Mouse (Mus musculus): ENCODE measurements around the gene Plekhg3. TPM values are rescaled to one million over a fixed set of nuclear protein-coding genes. Genes with fewer than 3 reads are reported as not detected.

Gene Plekhg3
- polyA plus RNA-seq, 1 experiment: 28.5 TPM

- H3K9me3 ChIP-seq (replicated peaks; ENCODE audit: control insufficient read depth, insufficient read depth, low read length, poor library complexity, severe bottlenecking): no peaks in the 10 kb centered on the region
- no peaks in the 10 kb centered on the region for H3K27me3 ChIP-seq (ENCODE audit: control insufficient read depth, insufficient read depth, low read length, poor library complexity, severe bottlenecking)
- 0 out of 2 replicates have a peak overlapping the region, but pooled peaks have one; percentile 27 for H3K9ac ChIP-seq (ENCODE audit: low read depth, poor library complexity, severe bottlenecking)
- peaks cover 3% of the 10 kb centered on the region for H3K4me1 ChIP-seq (ENCODE audit: control insufficient read depth, insufficient read depth, low read length)
- no peaks in the 10 kb centered on the region for H3K36me3 ChIP-seq (ENCODE audit: control insufficient read depth, insufficient read depth, low read length, poor library complexity, severe bottlenecking)
- peak overlapping the region; percentile 34; the same call in 1 of the 2 replicates for H3K27ac ChIP-seq (ENCODE audit: insufficient read depth, low read length)
- no peak for TF ChIP-seq EP300 (IDR thresholded peaks at IDR 0.05; ENCODE audit: insufficient read depth, low read depth, low read length)
- no peak for TF ChIP-seq CTCF (IDR thresholded peaks at IDR 0.05; ENCODE audit: low read depth, low read length)
- TF ChIP-seq POLR2A (IDR thresholded peaks at IDR 0.05; ENCODE audit: insufficient read depth, low read length): no peak
- H3K4me3 ChIP-seq (ENCODE audit: low read depth, low read length): peak overlapping the region; percentile 55
Observed at GRCm38 (mm10) chr12:76541475-76541874, 10.8 kb downstream of the Plekhg3 start.

DNA sequence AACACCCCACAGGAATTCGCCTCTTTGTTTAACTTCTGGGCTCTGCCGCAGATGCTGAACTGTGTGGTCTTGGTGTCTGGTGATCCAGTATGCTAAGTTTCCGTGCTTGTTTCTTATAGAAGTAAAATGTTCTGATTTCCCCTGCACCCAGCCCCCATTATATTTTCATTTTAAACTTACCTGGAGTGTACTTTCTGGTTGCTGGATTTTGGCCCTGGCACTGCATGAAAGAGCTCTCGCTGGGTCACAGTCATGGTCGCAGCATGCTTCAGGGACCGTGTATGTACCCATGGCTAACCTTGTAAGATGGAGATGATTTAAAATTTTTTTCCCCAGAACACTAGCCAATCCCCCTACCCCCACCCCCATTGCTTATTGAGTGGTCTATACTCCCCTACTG lies 11.2 kb downstream of the Plekhg3 start:
- H3K4me1 ChIP-seq (ENCODE audit: control insufficient read depth, insufficient read depth, low read length): peaks cover 3% of the 10 kb centered on the region
- peak overlapping the region; percentile 55 for H3K4me3 ChIP-seq (ENCODE audit: low read depth, low read length)
- H3K9ac ChIP-seq (ENCODE audit: low read depth, poor library complexity, severe bottlenecking): 0 out of 2 replicates have a peak overlapping the region, but pooled peaks have one; percentile 27
- TF ChIP-seq CTCF (IDR thresholded peaks at IDR 0.05; ENCODE audit: low read depth, low read length) (no peak), EP300 (IDR thresholded peaks at IDR 0.05; ENCODE audit: insufficient read depth, low read depth, low read length) (no peak), POLR2A (IDR thresholded peaks at IDR 0.05; ENCODE audit: insufficient read depth, low read length) (no peak)
- H3K27ac ChIP-seq (ENCODE audit: insufficient read depth, low read length): peak overlapping the region; percentile 34; the same call in 1 of the 2 replicates
- no peaks in the 10 kb centered on the region for H3K36me3 ChIP-seq (ENCODE audit: control insufficient read depth, insufficient read depth, low read length, poor library complexity, severe bottlenecking)
- H3K27me3 ChIP-seq (ENCODE audit: control insufficient read depth, insufficient read depth, low read length, poor library complexity, severe bottlenecking): no peaks in the 10 kb centered on the region
- H3K9me3 ChIP-seq (replicated peaks; ENCODE audit: control insufficient read depth, insufficient read depth, low read length, poor library complexity, severe bottlenecking): no peaks in the 10 kb centered on the region

DNA sequence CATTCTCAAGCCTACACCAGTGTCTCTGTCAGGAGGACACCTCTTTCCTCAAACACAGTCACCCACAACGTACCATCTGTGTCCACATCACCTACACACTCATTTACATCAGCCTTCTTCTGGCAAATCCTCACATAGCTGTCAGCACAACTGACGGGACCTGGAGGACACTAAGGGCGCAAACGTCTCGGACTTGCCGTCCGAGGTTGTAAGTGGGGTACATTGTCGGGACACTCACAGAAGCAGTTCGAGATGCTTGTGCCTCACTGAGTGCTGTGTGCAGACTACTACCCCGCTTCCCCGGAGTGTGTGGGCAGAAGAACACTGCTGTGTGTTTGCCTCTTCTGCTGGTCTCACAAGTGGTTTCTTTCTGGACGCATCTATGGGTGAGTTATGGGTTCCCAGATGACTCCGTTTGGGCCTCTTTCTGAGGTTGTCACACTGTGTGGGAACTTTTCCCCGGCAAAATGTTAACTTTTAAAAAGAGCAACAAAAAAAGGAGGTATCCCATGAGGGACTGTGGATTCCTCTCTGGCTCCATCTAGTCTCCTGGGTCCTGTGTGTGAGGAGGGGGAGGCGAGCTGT lies 15.2 kb downstream of the Plekhg3 start:
- H3K4me3 ChIP-seq (ENCODE audit: low read depth, low read length): no peak overlapping the region

GRCm38 (mm10) chr12:76546383-76547276 lies 15.9 kb downstream of the Plekhg3 start:
- Histone ChIP-seq H3K36me3 (ENCODE audit: control insufficient read depth, insufficient read depth, low read length, poor library complexity, severe bottlenecking) (no peaks in the 10 kb centered on the region), H3K27ac (ENCODE audit: insufficient read depth, low read length) (peak overlapping the region; percentile 76), H3K9ac (ENCODE audit: low read depth, poor library complexity, severe bottlenecking) (peak overlapping the region; percentile 32), H3K27me3 (ENCODE audit: control insufficient read depth, insufficient read depth, low read length, poor library complexity, severe bottlenecking) (no peaks in the 10 kb centered on the region), H3K4me3 (ENCODE audit: low read depth, low read length) (peak overlapping the region; percentile 13), H3K9me3 (replicated peaks; ENCODE audit: control insufficient read depth, insufficient read depth, low read length, poor library complexity, severe bottlenecking) (no peaks in the 10 kb centered on the region), H3K4me1 (ENCODE audit: control insufficient read depth, insufficient read depth, low read length) (no peaks in the 10 kb centered on the region)
- no peak for TF ChIP-seq CTCF (IDR thresholded peaks at IDR 0.05; ENCODE audit: low read depth, low read length)
- TF ChIP-seq EP300 (IDR thresholded peaks at IDR 0.05; ENCODE audit: insufficient read depth, low read depth, low read length): peak; percentile 79; the same call in 1 of the 2 replicates

More for the DNA sequence above, 15.2 kb downstream of the Plekhg3 start:
- H3K27ac ChIP-seq (ENCODE audit: insufficient read depth, low read length): no peak overlapping the region
- H3K9ac ChIP-seq (ENCODE audit: low read depth, poor library complexity, severe bottlenecking): no peak overlapping the region
- TF ChIP-seq EP300 (IDR thresholded peaks at IDR 0.05; ENCODE audit: insufficient read depth, low read depth, low read length): no peak
- no peak for TF ChIP-seq CTCF (IDR thresholded peaks at IDR 0.05; ENCODE audit: low read depth, low read length)
- TF ChIP-seq POLR2A (IDR thresholded peaks at IDR 0.05; ENCODE audit: insufficient read depth, low read length): no peak
- H3K36me3 ChIP-seq (ENCODE audit: control insufficient read depth, insufficient read depth, low read length, poor library complexity, severe bottlenecking): no peaks in the 10 kb centered on the region
- peaks cover under 1% of the 10 kb centered on the region for H3K4me1 ChIP-seq (ENCODE audit: control insufficient read depth, insufficient read depth, low read length)
- no peaks in the 10 kb centered on the region for H3K9me3 ChIP-seq (replicated peaks; ENCODE audit: control insufficient read depth, insufficient read depth, low read length, poor library complexity, severe bottlenecking)
- H3K27me3 ChIP-seq (ENCODE audit: control insufficient read depth, insufficient read depth, low read length, poor library complexity, severe bottlenecking): no peaks in the 10 kb centered on the region

DNA sequence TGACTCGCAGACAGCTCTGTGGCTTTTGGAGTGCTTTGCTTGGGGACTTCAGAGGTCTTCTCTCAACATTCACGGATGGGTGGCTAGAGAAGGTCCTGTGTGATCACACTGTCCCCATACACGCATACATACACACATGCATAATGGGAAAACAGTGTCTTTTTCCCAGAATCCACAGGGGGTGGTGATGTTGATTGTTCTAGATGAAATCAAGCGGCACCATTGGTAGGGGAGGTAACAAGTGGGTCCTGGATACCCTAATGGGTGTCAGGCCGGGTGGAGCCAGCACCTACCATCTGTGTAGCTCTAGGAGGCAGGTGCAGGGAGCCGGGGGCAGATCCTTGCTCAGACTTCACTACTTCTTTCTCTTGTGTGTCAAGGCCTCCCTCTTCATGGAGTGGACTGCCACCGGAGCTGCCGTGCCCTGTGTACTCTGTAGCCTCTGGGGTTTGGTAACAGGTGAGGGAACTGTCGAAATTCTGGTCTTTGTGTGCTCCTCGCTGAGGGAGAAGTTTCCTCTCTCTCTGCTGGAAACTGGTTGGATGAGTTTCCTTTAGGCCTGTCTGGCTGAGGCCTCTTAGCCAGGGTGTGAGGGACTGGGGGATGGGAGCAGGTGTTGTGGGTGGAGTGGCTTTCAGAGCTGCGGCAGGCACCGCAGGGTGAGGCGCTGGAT lies 16.9 kb downstream of the Plekhg3 start:
- Histone ChIP-seq H3K4me3 (ENCODE audit: low read depth, low read length) (peak overlapping the region; percentile 13), H3K36me3 (ENCODE audit: control insufficient read depth, insufficient read depth, low read length, poor library complexity, severe bottlenecking) (no peaks in the 10 kb centered on the region), H3K27ac (ENCODE audit: insufficient read depth, low read length) (peak overlapping the region; percentile 76), H3K9me3 (replicated peaks; ENCODE audit: control insufficient read depth, insufficient read depth, low read length, poor library complexity, severe bottlenecking) (no peaks in the 10 kb centered on the region), H3K27me3 (ENCODE audit: control insufficient read depth, insufficient read depth, low read length, poor library complexity, severe bottlenecking) (no peaks in the 10 kb centered on the region), H3K4me1 (ENCODE audit: control insufficient read depth, insufficient read depth, low read length) (no peaks in the 10 kb centered on the region), H3K9ac (ENCODE audit: low read depth, poor library complexity, severe bottlenecking) (peak overlapping the region; percentile 32; the same call in 1 of the 2 replicates)
- no peak for TF ChIP-seq CTCF (IDR thresholded peaks at IDR 0.05; ENCODE audit: low read depth, low read length)
- TF ChIP-seq EP300 (IDR thresholded peaks at IDR 0.05; ENCODE audit: insufficient read depth, low read depth, low read length): peak; percentile 95
